Mouse (Mus musculus): ENCODE measurements around the gene Dis3l2. TPM values are rescaled to one million over a fixed set of nuclear protein-coding genes. Genes with fewer than 3 reads are reported as not detected.

The Dis3l2 gene
- polyA plus RNA-seq, 1 experiment from 2014 or later = 38.8 TPM

GRCm38 (mm10) chr1:87002545-87003168 is 299.0 kb downstream of the Dis3l2 start:
- Histone ChIP-seq H3K4me3 (no peak overlapping the region), H3K27me3 (no peaks in the 10 kb centered on the region), H3K4me1 (peaks cover 12% of the 10 kb centered on the region), H3K36me3 (no peaks in the 10 kb centered on the region), H3K27ac (peak overlapping the region; percentile 25; the same call in 1 of the 2 replicates), H3K4me2 (replicated peaks) (no peak overlapping the region), H3K9ac (no peak overlapping the region), H3K9me3 (replicated peaks) (no peaks in the 10 kb centered on the region)
- ATAC-seq (ENCODE audit: low FRiP score) = peak; percentile 93
- 20% methylated on average over 9 of the region's 9 CpGs for WGBS

DNA sequence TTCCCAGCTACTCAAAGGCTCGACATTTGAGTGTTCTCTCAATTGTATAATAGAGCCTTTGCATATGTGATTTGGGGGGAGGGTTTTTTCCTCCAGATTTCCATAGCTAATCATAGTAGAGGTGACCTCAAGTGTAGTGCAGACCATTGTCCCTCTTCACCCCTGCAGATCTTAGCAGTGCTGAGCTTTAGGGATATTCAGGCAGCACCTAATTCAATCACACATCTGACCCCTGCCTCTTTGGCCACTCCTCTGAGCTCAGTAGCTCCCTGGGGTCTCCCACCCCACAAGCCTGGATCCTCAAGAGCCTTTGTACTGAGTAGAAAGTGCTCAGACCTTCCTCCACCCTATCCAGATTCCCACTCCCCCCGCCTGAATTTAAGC is 299.6 kb downstream of the Dis3l2 start:
- Histone ChIP-seq H3K9ac (no peak overlapping the region), H3K4me1 (peaks cover 12% of the 10 kb centered on the region), H3K27ac (peak overlapping the region; percentile 57), H3K36me3 (no peaks in the 10 kb centered on the region), H3K27me3 (no peaks in the 10 kb centered on the region), H3K4me3 (no peak overlapping the region), H3K4me2 (replicated peaks) (no peak overlapping the region), H3K9me3 (replicated peaks) (no peaks in the 10 kb centered on the region)
- 20% methylated on average over 2 of the region's 2 CpGs for WGBS
- peak; percentile 70 for ATAC-seq (ENCODE audit: low FRiP score)

- Histone ChIP-seq H3K4me2 (replicated peaks) (no peak overlapping the region), H3K27ac (no peak overlapping the region), H3K9me3 (replicated peaks) (no peaks in the 10 kb centered on the region), H3K36me3 (no peaks in the 10 kb centered on the region), H3K9ac (no peak overlapping the region), H3K27me3 (no peaks in the 10 kb centered on the region), H3K4me3 (no peak overlapping the region), H3K4me1 (peaks cover 12% of the 10 kb centered on the region)
- WGBS = 91% methylated on average over 1 of the region's 1 CpGs
- ATAC-seq (ENCODE audit: low FRiP score) = no peak
Measured at GRCm38 (mm10) chr1:87006425-87006824, 302.8 kb downstream of the Dis3l2 start.

DNA sequence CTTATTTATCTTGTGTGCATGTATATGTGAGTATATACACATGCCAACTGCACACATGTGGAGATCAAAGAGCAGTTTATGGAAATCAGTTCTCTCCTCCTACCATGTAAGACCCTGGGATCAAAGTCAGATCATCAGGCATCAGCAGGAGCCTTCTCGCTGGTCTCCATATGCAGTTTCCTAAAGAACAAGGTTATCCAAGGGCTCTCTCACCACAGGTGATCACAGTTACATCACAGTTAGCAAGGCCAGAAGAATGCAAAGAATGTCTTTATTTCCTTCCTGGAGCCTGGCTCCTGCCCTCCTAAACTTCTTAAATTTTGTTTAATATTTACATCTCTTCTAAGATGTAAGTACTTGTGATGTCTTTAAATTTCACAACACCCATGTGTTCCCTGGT is 304.6 kb downstream of the Dis3l2 start:
- H3K4me3 ChIP-seq = no peak overlapping the region
- no peak for ATAC-seq (ENCODE audit: low FRiP score)
- H3K9ac ChIP-seq = no peak overlapping the region
- 25% methylated on average over 1 of the region's 1 CpGs for WGBS
- no peaks in the 10 kb centered on the region for H3K36me3 ChIP-seq
- no peaks in the 10 kb centered on the region for H3K27me3 ChIP-seq
- no peak overlapping the region for H3K27ac ChIP-seq
- H3K9me3 ChIP-seq (replicated peaks) = no peaks in the 10 kb centered on the region
- no peak overlapping the region for H3K4me2 ChIP-seq (replicated peaks)
- H3K4me1 ChIP-seq = peaks cover 3% of the 10 kb centered on the region

DNA sequence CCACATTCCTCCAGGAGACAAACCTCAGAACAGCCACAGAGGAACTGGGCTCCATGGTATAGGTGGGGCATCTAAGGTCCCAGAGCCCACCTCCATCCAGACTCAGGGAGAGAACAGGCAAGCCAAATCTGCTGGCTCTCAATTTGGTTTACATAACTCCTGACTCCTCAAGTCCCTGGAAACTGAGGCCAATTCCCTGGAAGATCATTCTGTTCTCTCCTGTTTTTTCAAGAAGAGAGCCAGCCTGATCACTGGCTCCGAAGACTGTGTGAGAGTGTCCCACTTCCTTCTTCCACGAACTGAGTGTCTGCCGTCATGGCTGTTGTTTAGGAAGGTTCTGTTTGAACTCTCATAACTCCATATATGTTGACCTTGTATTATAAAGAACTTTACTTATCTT is 305.5 kb downstream of the Dis3l2 start:
- H3K4me3 ChIP-seq = no peak overlapping the region
- H3K36me3 ChIP-seq = no peaks in the 10 kb centered on the region
- H3K4me2 ChIP-seq (replicated peaks) = no peak overlapping the region
- no peak overlapping the region for H3K27ac ChIP-seq
- no peak overlapping the region for H3K9ac ChIP-seq
- WGBS = 95% methylated on average over 3 of the region's 3 CpGs
- no peaks in the 10 kb centered on the region for H3K9me3 ChIP-seq (replicated peaks)
- H3K4me1 ChIP-seq = no peaks in the 10 kb centered on the region
- ATAC-seq (ENCODE audit: low FRiP score) = no peak
- H3K27me3 ChIP-seq = no peaks in the 10 kb centered on the region

DNA sequence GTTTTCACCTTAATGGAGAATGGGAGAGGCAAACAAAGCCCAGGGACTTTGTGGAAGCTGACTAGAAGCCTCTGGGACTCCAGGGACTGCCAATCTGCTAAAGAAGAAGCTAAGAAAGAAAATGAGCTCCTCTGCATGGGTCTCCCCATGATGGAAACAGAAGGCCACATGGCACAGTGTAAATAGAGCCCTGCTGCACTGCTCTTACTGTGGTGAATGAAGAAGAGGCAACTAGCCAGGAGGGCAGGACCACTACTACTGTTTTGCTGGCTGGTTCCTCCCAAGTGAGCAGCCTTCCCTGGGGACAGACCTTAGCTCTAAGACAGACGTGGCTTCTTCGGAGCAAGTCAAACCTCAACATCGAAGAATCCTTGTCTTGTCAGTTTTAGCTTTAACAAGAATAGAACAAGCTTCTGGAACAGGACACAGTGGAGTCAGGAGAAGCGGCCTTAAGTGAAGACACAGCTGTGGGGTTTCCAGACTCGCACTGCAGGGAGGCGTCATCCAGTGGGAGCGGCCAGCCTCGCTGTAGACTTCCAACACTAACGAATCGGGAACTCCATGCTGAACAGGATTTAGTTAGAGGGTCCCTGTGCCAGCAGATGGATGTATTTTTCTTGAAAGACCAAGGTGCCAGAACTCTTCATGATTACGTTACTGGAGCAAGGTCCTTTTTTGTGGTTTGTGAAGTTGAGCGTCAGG is 307.2 kb downstream of the Dis3l2 start:
- Histone ChIP-seq H3K9me3 (replicated peaks) (no peaks in the 10 kb centered on the region), H3K4me3 (no peak overlapping the region), H3K36me3 (no peaks in the 10 kb centered on the region), H3K9ac (no peak overlapping the region), H3K4me2 (replicated peaks) (no peak overlapping the region), H3K4me1 (no peaks in the 10 kb centered on the region), H3K27ac (no peak overlapping the region), H3K27me3 (no peaks in the 10 kb centered on the region)
- WGBS = 69% methylated on average over 12 of the region's 12 CpGs
- ATAC-seq (ENCODE audit: low FRiP score) = no peak

- ATAC-seq (ENCODE audit: low FRiP score) = no peak
- H3K9ac ChIP-seq = no peak overlapping the region
- no peaks in the 10 kb centered on the region for H3K9me3 ChIP-seq (replicated peaks)
- WGBS = 56% methylated on average over 3 of the region's 3 CpGs
- H3K4me3 ChIP-seq = no peak overlapping the region
- H3K27ac ChIP-seq = no peak overlapping the region
- H3K27me3 ChIP-seq = no peaks in the 10 kb centered on the region
- no peaks in the 10 kb centered on the region for H3K4me1 ChIP-seq
- no peak overlapping the region for H3K4me2 ChIP-seq (replicated peaks)
- H3K36me3 ChIP-seq = no peaks in the 10 kb centered on the region
Measured at GRCm38 (mm10) chr1:87011718-87012117, 308.1 kb downstream of the Dis3l2 start.

DNA sequence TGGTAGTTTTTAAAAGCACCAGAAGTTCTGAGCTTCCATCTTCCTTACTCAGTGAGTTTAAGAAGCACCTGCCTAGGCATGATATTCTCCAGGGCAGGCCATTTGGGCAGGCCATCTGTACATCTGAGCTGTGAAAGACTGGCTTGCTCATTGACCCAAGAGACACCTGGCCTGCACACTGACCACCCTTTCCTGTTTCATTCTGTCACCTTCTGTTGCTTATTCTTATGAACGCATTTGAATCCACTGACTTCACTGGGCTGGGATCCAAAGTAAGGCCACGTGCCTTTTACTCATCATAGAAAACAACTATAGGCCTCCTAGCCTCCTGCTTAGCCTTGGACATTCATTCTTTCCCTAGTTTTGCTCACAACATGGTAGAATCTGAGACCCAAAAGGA is 309.0 kb downstream of the Dis3l2 start:
- Histone ChIP-seq H3K27me3 (no peaks in the 10 kb centered on the region), H3K36me3 (no peaks in the 10 kb centered on the region), H3K4me2 (replicated peaks) (no peak overlapping the region), H3K9me3 (replicated peaks) (no peaks in the 10 kb centered on the region), H3K4me1 (no peaks in the 10 kb centered on the region), H3K27ac (no peak overlapping the region), H3K9ac (no peak overlapping the region), H3K4me3 (no peak overlapping the region)
- no peak for ATAC-seq (ENCODE audit: low FRiP score)
- WGBS = 87% methylated on average over 2 of the region's 2 CpGs

GRCm38 (mm10) chr1:87020714-87021113 is 317.1 kb downstream of the Dis3l2 start:
- Histone ChIP-seq H3K4me3 (no peak overlapping the region), H3K36me3 (peaks cover 6% of the 10 kb centered on the region), H3K27ac (no peak overlapping the region), H3K4me1 (no peaks in the 10 kb centered on the region), H3K9ac (no peak overlapping the region), H3K9me3 (replicated peaks) (no peaks in the 10 kb centered on the region), H3K27me3 (no peaks in the 10 kb centered on the region), H3K4me2 (replicated peaks) (no peak overlapping the region)
- 81% methylated on average over 5 of the region's 5 CpGs for whole genome bisulfite sequencing
- no peak for ATAC-seq (ENCODE audit: low FRiP score)

GRCm38 (mm10) chr1:87021584-87021983 is 318.0 kb downstream of the Dis3l2 start:
- Histone ChIP-seq H3K27me3 (no peaks in the 10 kb centered on the region), H3K4me1 (no peaks in the 10 kb centered on the region), H3K9ac (no peak overlapping the region), H3K27ac (no peak overlapping the region), H3K4me2 (replicated peaks) (no peak overlapping the region), H3K4me3 (no peak overlapping the region), H3K9me3 (replicated peaks) (no peaks in the 10 kb centered on the region), H3K36me3 (peaks cover 6% of the 10 kb centered on the region)
- WGBS = 91% methylated on average over 3 of the region's 3 CpGs
- no peak for ATAC-seq (ENCODE audit: low FRiP score)

DNA sequence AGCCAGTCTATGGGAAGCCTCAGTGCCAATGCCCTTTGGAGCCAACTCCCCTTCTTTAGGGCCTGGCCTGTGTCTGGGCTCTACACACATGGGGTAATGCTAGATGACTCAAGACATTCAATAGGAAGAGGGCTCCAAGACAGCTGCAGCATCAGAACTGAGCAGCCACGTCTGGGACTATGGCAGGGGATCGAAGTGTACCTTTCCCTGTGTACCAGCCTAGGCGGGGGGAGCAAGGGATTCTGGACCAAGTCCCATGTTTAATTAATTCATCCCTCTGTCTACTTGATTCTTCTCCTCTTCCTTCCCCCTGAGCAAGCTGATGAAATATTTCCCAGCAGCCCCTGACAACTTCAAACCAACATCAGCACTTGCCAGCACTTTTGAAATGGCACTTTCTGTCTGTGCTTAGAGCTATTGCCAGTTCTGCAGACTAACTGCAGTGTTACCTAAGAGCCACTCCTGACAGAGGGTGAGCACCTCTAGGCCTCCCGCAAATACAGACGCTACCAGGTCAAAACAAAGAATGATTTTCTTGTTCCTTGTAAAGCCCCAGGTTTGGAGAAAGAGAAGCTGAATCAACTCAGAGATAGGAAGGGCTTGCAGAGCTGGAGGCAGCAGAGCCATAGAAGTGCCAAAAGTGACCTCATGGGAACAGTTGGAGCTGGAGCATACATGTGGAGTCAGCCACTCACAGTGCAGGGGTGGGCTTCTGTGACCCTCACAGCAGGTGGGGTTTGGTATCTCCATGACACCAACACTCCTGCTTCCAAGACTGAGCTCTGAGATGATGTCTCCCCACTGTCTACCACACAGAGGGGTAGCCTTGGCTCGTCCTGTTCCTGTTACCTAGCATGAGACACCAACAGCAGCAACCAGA is 319.9 kb downstream of the Dis3l2 start:
- no peak overlapping the region for H3K4me3 ChIP-seq
- no peak for ATAC-seq (ENCODE audit: low FRiP score)
- 87% methylated on average over 6 of the region's 6 CpGs for whole genome bisulfite sequencing
- H3K4me2 ChIP-seq (replicated peaks) = no peak overlapping the region
- H3K9me3 ChIP-seq (replicated peaks) = no peaks in the 10 kb centered on the region
- H3K9ac ChIP-seq = no peak overlapping the region
- H3K36me3 ChIP-seq = peaks cover 6% of the 10 kb centered on the region
- H3K27me3 ChIP-seq = no peaks in the 10 kb centered on the region
- no peaks in the 10 kb centered on the region for H3K4me1 ChIP-seq
- no peak overlapping the region for H3K27ac ChIP-seq

GRCm38 (mm10) chr1:87025021-87025420 is 321.4 kb downstream of the Dis3l2 start:
- H3K4me1 ChIP-seq = no peaks in the 10 kb centered on the region
- no peak for ATAC-seq (ENCODE audit: low FRiP score)
- 88% methylated on average over 1 of the region's 1 CpGs for whole genome bisulfite sequencing

More at GRCm38 (mm10) chr1:87025021-87025420, 321.4 kb downstream of the Dis3l2 start:
- no peaks in the 10 kb centered on the region for H3K27me3 ChIP-seq
- H3K9me3 ChIP-seq (replicated peaks) = no peaks in the 10 kb centered on the region
- H3K27ac ChIP-seq = no peak overlapping the region
- H3K4me3 ChIP-seq = no peak overlapping the region
- H3K36me3 ChIP-seq = peaks cover 6% of the 10 kb centered on the region
- no peak overlapping the region for H3K9ac ChIP-seq
- no peak overlapping the region for H3K4me2 ChIP-seq (replicated peaks)
